Mouse (Mus musculus): Measurements from ENCODE around the gene B4galnt4. TPM values are rescaled to one million over a fixed set of nuclear protein-coding genes. Genes with fewer than 3 reads are reported as not detected.
"Not testable (repeated sequence)": the region's sequence is repeated elsewhere in the genome, so short reads cannot be mapped to it uniquely, and the experiment has no call there.

The B4galnt4 gene
- polyA plus RNA-seq, 1 experiment from 2014 or later, result 53.0 TPM

DNA sequence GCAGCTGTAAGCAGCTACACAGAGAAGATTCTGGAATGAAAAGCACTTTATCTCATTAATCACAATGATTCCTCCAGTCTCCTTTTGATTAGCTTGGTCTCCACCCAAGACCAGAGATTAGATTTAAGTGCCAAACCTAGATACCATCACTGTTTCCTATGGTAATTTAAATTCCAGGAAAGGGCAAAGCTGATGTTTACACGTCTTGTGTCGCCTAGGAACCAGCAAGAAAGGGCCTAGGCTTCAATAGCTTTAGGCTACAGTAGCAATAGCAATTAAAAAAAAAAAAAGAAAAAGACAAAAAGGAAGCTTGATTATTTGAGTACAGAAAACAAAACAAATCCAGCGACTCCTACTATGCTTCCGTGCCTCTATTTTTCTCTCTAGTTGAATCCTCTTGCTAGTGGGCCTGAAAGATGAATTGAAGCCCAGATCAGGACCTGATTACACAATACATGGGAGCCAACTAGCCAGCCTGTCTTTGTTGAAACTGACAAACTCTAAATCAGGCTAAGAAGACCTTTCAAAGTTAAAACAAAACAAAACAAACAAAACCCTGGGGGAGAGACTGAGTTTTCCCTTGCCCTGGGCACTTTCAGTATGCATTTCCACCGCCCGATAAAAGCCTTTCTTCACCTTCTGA, 34.7 kb upstream of the B4galnt4 start:
- 3% methylated on average over 6 of the region's 6 CpGs for WGBS
- peak; percentile 68 for ATAC-seq

DNA sequence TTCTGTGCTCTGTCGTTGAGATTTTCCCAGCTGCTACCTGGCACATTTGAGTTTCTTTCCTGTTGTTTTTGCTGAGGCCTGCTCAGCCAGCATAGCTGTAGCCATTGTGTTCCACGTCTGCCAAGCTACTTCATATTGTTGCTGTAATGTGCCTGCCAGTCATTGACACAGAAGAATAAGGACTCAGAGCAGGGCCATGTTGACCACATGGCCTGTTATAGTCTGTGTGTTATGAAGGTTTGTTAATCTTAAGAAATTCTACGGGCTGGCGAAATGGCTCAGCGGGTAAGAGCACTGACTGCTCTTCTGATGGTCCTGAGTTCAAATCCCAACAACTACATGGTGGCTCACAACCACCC, 34.2 kb upstream of the B4galnt4 start:
- no peaks in the 10 kb centered on the region for H3K9me3 ChIP-seq (ENCODE audit: control insufficient read depth, low read length)
- H3K4me2 ChIP-seq (ENCODE audit: low read length), result no peak overlapping the region
- H3K4me3 ChIP-seq (replicated peaks; ENCODE audit: low read length), result no peak overlapping the region
- peak; percentile 71 for ATAC-seq
- H3K4me1 ChIP-seq (replicated peaks; ENCODE audit: control insufficient read depth, insufficient read depth, low read length), result peaks cover 13% of the 10 kb centered on the region
- 13% methylated on average over 5 of the region's 5 CpGs for WGBS
- no peak overlapping the region for H3K9ac ChIP-seq (replicated peaks; ENCODE audit: low read depth, low read length)
- H3K27me3 ChIP-seq (replicated peaks; ENCODE audit: control insufficient read depth, insufficient read depth, low read length), result no peaks in the 10 kb centered on the region
- peak overlapping the region; percentile 60 for H3K27ac ChIP-seq (ENCODE audit: low read length)
- H3K36me3 ChIP-seq (ENCODE audit: control insufficient read depth, insufficient read depth), result no peaks in the 10 kb centered on the region

More for the DNA sequence above, 34.7 kb upstream of the B4galnt4 start:
- H3K4me2 ChIP-seq (ENCODE audit: low read length), result no peak overlapping the region
- H3K4me1 ChIP-seq (replicated peaks; ENCODE audit: control insufficient read depth, insufficient read depth, low read length), result peaks cover 13% of the 10 kb centered on the region
- H3K27me3 ChIP-seq (replicated peaks; ENCODE audit: control insufficient read depth, insufficient read depth, low read length), result no peaks in the 10 kb centered on the region
- no peaks in the 10 kb centered on the region for H3K9me3 ChIP-seq (ENCODE audit: control insufficient read depth, low read length)
- H3K27ac ChIP-seq (ENCODE audit: low read length), result peak overlapping the region; percentile 60
- H3K9ac ChIP-seq (replicated peaks; ENCODE audit: low read depth, low read length), result no peak overlapping the region
- no peaks in the 10 kb centered on the region for H3K36me3 ChIP-seq (ENCODE audit: control insufficient read depth, insufficient read depth)
- H3K4me3 ChIP-seq (replicated peaks; ENCODE audit: low read length), result no peak overlapping the region

DNA sequence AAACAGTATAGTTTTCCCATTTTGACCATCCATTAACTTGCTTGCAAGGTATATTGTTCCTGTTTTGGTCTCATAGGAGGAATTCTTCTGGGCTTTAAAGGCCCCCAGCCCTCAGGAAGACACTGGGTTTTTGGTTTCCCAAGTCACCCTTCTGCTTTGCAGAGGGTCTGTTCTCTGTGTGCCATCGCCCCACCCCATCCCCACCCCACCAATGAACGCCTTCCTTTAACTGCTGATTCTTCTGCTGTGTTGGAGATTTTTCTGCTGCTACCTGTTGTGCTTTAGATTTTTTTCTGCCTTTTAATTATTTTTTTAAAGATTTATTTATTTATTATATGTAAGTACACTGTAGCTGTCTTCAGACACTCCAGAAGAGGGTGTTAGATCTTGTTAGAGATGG, 32.1 kb upstream of the B4galnt4 start, which contains the start of gene Gm17387:
Gene Gm17387, plus strand, starts transcription at position 301 of the 400 bp plus-strand sequence.
- Histone ChIP-seq H3K27me3 (replicated peaks; ENCODE audit: control insufficient read depth, insufficient read depth, low read length) (no peaks in the 10 kb centered on the region), H3K36me3 (ENCODE audit: control insufficient read depth, insufficient read depth) (no peaks in the 10 kb centered on the region), H3K9ac (replicated peaks; ENCODE audit: low read depth, low read length) (no peak within 1 kb of the TSS), H3K4me2 (ENCODE audit: low read length) (no peak within 1 kb of the TSS), H3K27ac (ENCODE audit: low read length) (no peak within 1 kb of the TSS), H3K4me1 (replicated peaks; ENCODE audit: control insufficient read depth, insufficient read depth, low read length) (peaks cover 13% of the 10 kb centered on the region), H3K9me3 (ENCODE audit: control insufficient read depth, low read length) (no peaks in the 10 kb centered on the region), H3K4me3 (replicated peaks; ENCODE audit: low read length) (no peak within 1 kb of the TSS)
- WGBS, result 95% methylated on average over 2 of the region's 2 CpGs
- no peak for ATAC-seq

DNA sequence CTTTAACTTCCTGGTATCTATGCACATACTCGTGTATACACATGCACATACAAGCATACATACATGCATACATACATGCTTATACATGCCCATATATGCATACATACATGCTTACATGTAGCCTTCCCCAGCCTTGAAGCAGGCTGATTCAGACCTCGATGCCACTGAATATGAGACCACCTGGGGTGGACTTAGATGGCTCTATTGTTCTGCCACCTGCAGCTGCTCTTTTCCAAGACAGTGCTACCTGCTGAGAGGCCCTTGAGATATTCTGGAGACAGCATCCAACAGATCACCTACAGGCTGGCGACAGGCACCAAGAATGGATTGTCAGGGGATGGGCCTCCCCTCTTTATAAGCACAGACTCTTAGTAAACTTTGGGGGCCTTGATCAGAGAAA, 30.5 kb upstream of the B4galnt4 start:
- H3K27ac ChIP-seq (ENCODE audit: low read length), result no peak overlapping the region
- ATAC-seq, result no peak

GRCm38 (mm10) chr7:141032458-141033167, 28.3 kb upstream of the B4galnt4 start:
- no peak overlapping the region for H3K9ac ChIP-seq (replicated peaks; ENCODE audit: low read depth, low read length)
- 82% methylated on average over 9 of the region's 9 CpGs for WGBS
- no peak for ATAC-seq
- no peaks in the 10 kb centered on the region for H3K9me3 ChIP-seq (ENCODE audit: control insufficient read depth, low read length)
- no peak overlapping the region for H3K4me3 ChIP-seq (replicated peaks; ENCODE audit: low read length)
- H3K36me3 ChIP-seq (ENCODE audit: control insufficient read depth, insufficient read depth), result no peaks in the 10 kb centered on the region
- no peak overlapping the region for H3K27ac ChIP-seq (ENCODE audit: low read length)
- H3K4me2 ChIP-seq (ENCODE audit: low read length), result no peak overlapping the region
- no peaks in the 10 kb centered on the region for H3K4me1 ChIP-seq (replicated peaks; ENCODE audit: control insufficient read depth, insufficient read depth, low read length)
- no peaks in the 10 kb centered on the region for H3K27me3 ChIP-seq (replicated peaks; ENCODE audit: control insufficient read depth, insufficient read depth, low read length)

More for the DNA sequence above, 30.5 kb upstream of the B4galnt4 start:
- Histone ChIP-seq H3K4me1 (replicated peaks; ENCODE audit: control insufficient read depth, insufficient read depth, low read length) (peaks cover 8% of the 10 kb centered on the region), H3K36me3 (ENCODE audit: control insufficient read depth, insufficient read depth) (no peaks in the 10 kb centered on the region), H3K4me2 (ENCODE audit: low read length) (no peak overlapping the region), H3K9ac (replicated peaks; ENCODE audit: low read depth, low read length) (no peak overlapping the region), H3K27me3 (replicated peaks; ENCODE audit: control insufficient read depth, insufficient read depth, low read length) (no peaks in the 10 kb centered on the region), H3K9me3 (ENCODE audit: control insufficient read depth, low read length) (no peaks in the 10 kb centered on the region), H3K4me3 (replicated peaks; ENCODE audit: low read length) (no peak overlapping the region)
- WGBS, result 37% methylated on average over 3 of the region's 3 CpGs

DNA sequence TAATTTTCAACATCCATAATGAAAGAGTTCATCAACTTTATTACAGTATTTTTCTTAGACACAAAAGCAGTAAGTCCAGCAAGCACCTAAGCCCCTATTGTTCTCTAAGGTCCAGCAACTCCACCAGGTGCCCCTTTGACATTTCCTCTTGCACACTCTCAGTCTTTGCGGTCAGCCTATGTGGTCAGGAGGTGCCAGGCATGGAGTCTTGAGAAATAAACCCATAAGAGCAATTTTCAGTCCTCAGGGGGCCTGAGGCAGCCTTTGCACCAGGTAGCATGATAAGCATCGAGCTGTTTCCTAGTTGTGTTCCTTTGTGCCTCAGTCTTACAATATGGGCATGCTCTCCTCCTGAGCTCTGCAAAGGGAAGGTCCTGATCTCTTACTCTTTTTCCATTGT, 24.3 kb upstream of the B4galnt4 start:
- H3K36me3 ChIP-seq (ENCODE audit: control insufficient read depth, insufficient read depth); H3K4me3 ChIP-seq (replicated peaks; ENCODE audit: low read length); ATAC-seq; H3K4me2 ChIP-seq (ENCODE audit: low read length); H3K4me1 ChIP-seq (replicated peaks; ENCODE audit: control insufficient read depth, insufficient read depth, low read length); H3K27me3 ChIP-seq (replicated peaks; ENCODE audit: control insufficient read depth, insufficient read depth, low read length); H3K9me3 ChIP-seq (ENCODE audit: control insufficient read depth, low read length); H3K27ac ChIP-seq (ENCODE audit: low read length); H3K9ac ChIP-seq (replicated peaks; ENCODE audit: low read depth, low read length): not testable (repeated sequence)
- WGBS, result 86% methylated on average over 1 of the region's 2 CpGs

DNA sequence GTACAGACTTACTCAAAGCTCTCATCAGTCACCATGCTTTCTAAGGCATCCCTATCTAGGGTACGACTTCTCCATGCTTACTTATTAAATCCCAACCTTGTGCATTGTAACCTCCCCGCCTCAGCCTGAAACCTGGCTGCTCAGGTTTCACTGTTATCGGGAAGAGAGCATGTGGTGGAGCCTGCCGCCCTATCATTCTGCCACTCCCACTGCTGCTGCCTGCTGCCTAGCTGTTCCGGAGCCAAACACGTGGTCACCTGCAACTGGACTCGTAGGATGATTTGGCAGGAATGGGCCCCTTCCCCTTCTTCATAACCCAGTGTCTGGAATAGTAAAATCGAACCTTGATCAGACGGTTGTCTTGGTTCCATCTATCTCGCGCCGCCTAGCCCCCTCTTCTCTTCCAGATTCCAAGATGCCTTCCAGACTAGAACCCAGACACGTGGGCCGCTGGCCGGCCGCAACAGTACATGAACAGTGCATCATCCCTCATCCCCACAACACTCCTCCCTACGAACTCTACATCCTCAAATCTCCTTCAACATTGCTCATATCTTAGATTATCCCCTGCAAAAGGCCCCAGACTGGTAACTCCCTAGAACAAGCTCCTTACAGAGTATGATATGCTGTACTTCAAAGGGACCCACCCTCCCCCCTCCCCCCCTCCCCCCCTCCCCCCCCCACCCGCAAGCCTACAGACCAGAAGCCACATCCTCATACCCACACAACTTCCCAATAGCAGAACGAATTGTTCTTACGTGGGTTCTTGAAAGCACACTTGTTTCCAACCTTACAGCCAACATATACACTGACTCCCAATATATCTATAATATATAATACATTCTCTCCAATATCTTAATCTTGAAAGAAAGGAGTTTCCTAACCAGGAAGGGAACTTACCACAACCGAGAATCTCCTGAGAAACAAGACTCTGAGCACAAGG, 22.5 kb upstream of the B4galnt4 start:
- Histone ChIP-seq H3K36me3 (ENCODE audit: control insufficient read depth, insufficient read depth) (no peaks in the 10 kb centered on the region), H3K27me3 (replicated peaks; ENCODE audit: control insufficient read depth, insufficient read depth, low read length) (no peaks in the 10 kb centered on the region), H3K9me3 (ENCODE audit: control insufficient read depth, low read length) (no peaks in the 10 kb centered on the region), H3K9ac (replicated peaks; ENCODE audit: low read depth, low read length) (no peak overlapping the region), H3K4me2 (ENCODE audit: low read length) (no peak overlapping the region), H3K27ac (ENCODE audit: low read length) (no peak overlapping the region), H3K4me3 (replicated peaks; ENCODE audit: low read length) (no peak overlapping the region), H3K4me1 (replicated peaks; ENCODE audit: control insufficient read depth, insufficient read depth, low read length) (no peaks in the 10 kb centered on the region)
- WGBS, result 85% methylated on average over 20 of the region's 21 CpGs
- no peak for ATAC-seq

DNA sequence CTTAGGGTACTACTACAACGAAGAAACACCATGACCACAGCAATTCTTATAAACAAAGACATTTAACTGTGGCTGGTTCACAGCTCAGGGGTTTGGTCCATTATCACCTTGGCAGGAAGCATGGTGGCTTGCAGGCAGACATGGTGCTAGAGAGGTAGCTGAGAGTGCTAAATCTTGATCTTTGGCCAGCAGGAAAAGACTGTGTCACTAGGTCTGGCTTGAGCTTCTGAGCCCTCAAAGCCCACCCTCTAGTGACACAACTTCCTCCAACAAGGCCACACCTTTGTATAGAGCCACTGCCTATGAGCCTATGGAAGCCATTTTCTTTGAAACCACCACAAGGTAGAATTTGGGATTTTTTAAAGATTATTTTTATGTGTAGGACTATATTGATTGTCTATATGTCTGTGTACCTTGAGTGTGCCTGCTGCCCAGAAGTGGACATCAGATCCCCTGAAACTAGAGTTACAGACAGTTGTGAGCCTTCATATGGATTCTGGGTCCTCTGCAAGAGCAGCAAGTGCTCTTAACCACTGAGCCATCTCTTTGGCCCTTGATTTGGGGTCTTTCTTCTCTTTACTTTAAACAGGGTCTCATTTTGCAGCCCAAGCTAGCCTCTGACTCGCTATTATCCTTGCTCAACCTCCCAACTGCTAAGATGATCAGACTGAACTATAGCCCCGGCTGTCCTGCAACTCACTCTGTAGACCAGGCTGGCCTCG, 21.4 kb upstream of the B4galnt4 start:
- WGBS, result 92% methylated on average over 4 of the region's 4 CpGs
- H3K27ac ChIP-seq (ENCODE audit: low read length), result no peak overlapping the region
- H3K27me3 ChIP-seq (replicated peaks; ENCODE audit: control insufficient read depth, insufficient read depth, low read length), result no peaks in the 10 kb centered on the region
- H3K36me3 ChIP-seq (ENCODE audit: control insufficient read depth, insufficient read depth), result no peaks in the 10 kb centered on the region
- H3K4me3 ChIP-seq (replicated peaks; ENCODE audit: low read length), result no peak overlapping the region
- no peaks in the 10 kb centered on the region for H3K4me1 ChIP-seq (replicated peaks; ENCODE audit: control insufficient read depth, insufficient read depth, low read length)
- no peak overlapping the region for H3K9ac ChIP-seq (replicated peaks; ENCODE audit: low read depth, low read length)
- no peaks in the 10 kb centered on the region for H3K9me3 ChIP-seq (ENCODE audit: control insufficient read depth, low read length)
- ATAC-seq, result no peak
- no peak overlapping the region for H3K4me2 ChIP-seq (ENCODE audit: low read length)
